Mouse (Mus musculus) bone marrow macrophage, adult 2 months (primary cell): ENCODE data around the gene Rfx5. TPM values are rescaled to one million over a fixed set of nuclear protein-coding genes. Genes with fewer than 3 reads are reported as not detected.

Experiments
- H3K27ac ChIP-seq: 2 replicates; pipeline ENCODE4 v1.5.1; 2012; ENCODE audit warnings: low read depth, low read length; ENCODE audit not compliant: insufficient read depth
- H3K4me1 ChIP-seq: 2 replicates; pipeline ENCODE4 v1.6.1; 2012; ENCODE audit warnings: low read length; ENCODE audit not compliant: control insufficient read depth, insufficient read depth
- H3K4me3 ChIP-seq: 2 replicates; pipeline ENCODE4 v1.5.1; 2012; ENCODE audit warnings: mild to moderate bottlenecking, low read length, moderate library complexity; ENCODE audit not compliant: insufficient read depth
- CTCF ChIP-seq: IDR thresholded peaks from 2 replicates; pipeline ENCODE4 v1.5.1; 2012; ENCODE audit warnings: low read depth, mild to moderate bottlenecking, low read length, moderate library complexity
- POLR2A ChIP-seq: IDR thresholded peaks from 2 replicates; pipeline ENCODE4 v1.6.1; 2012; ENCODE audit warnings: mild to moderate bottlenecking, low read depth, low read length, borderline replicate concordance
- polyA plus RNA-seq: library from polyadenylated mRNA; stranded (reverse); fragments of >200 nt; gene quantifications from 2 replicates; pipeline ENCODE4 v1.2.4, GENCODE M21; 2012; ENCODE audit not compliant: missing spikeins, insufficient read depth, insufficient read length

The Rfx5 gene
- polyA plus RNA-seq, 1 experiment: 18.7 TPM

DNA sequence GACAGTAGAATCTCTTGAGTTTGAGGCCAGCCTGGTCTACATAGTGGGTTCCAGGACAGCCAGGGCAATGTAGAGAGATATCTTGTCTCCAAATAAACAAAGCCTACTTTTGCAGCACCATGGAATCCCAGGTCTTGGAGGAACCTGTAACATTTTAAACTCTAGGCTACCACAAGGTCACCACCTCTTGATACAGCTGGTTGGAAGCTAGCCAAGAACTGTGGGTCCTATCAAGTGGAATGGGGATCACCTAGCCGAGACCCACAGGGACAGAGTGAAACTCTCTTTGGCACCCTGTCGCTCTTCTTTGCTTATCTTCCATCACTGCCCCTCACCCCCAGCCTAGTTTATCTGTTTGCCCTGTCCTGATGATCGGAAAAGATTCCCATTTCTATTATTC, 18.7 kb downstream of the Rfx5 start:
- H3K4me1 ChIP-seq: peaks cover 17% of the 10 kb centered on the region
- no peak overlapping the region for H3K4me3 ChIP-seq
- H3K27ac ChIP-seq: no peak overlapping the region
- TF ChIP-seq POLR2A: no peak
- TF ChIP-seq CTCF: no peak

DNA sequence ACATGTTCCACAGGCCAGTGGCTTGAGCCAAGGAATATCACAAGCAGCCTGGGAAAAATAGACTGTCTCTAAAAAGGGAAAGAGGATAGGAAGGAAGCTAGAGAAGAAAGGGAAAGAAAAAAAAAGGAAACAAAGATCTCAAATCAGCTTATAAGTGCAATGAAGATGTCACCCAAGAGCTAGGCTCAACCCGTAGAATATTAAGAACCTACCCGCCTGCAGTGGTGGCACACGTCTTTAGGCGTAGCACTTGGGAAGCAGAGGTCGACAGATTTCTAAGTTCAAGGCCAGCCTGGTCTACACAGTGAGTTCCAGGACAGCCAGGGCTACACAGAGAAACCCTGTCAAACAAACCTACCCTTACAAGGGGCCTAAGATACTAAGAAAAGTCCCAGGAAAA, 19.7 kb downstream of the Rfx5 start:
- Histone ChIP-seq H3K4me1 (peaks cover 21% of the 10 kb centered on the region), H3K4me3 (no peak overlapping the region), H3K27ac (no peak overlapping the region)
- TF ChIP-seq CTCF (no peak), POLR2A (no peak)

GRCm38 (mm10) chr3:94974026-94974527, 20.2 kb downstream of the Rfx5 start:
- Histone ChIP-seq H3K4me3 (peak overlapping the region; percentile 70), H3K27ac (no peak overlapping the region), H3K4me1 (peaks cover 21% of the 10 kb centered on the region)
- TF ChIP-seq CTCF (no peak), POLR2A (no peak)

GRCm38 (mm10) chr3:94974528-94975422, 20.9 kb downstream of the Rfx5 start, which contains the start of gene Pi4kb:
Gene Pi4kb, plus strand, starts transcription at chr3:94974731.
- Histone ChIP-seq H3K27ac (peak within 1 kb of the TSS; percentile 89), H3K4me3 (peak within 1 kb of the TSS; percentile 90), H3K4me1 (peaks cover 21% of the 10 kb centered on the region)
- TF ChIP-seq POLR2A: no peak
- no peak for TF ChIP-seq CTCF

DNA sequence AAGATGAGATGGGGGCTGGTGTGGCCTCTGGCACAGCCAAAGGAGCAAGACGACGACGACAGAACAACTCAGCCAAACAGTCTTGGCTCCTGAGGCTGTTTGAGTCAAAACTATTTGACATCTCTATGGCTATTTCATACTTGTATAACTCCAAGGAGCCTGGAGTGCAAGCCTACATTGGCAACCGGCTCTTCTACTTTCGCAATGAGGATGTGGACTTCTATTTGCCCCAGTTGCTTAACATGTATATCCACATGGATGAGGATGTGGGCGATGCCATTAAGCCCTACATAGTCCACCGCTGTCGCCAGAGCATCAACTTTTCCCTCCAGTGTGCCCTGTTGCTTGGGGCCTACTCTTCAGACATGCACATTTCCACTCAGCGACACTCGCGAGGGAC, 30.4 kb downstream of the Rfx5 start:
- Histone ChIP-seq H3K4me1 (peaks cover 30% of the 10 kb centered on the region), H3K27ac (no peak overlapping the region), H3K4me3 (no peak overlapping the region)
- no peak for TF ChIP-seq CTCF
- TF ChIP-seq POLR2A: no peak

DNA sequence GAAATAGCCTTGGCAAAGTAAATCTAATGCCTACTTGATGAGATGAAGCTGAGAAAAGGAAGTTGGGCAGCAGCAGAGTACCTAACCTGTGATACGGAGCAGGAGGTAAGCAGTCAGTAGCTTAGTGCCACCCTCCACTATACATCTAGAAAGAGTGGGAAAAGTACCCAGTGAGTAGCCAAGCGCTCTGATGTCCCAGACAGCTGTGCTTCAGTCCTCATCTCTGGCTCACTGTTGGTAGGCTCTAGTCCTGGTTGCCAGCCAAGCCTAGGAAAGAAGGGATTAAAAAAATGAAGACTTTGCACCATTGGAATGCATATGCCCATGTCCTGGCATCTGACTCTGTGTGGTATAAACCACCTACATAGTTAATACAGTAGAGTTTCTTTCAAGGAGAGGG, 31.6 kb downstream of the Rfx5 start:
- no peak overlapping the region for H3K4me3 ChIP-seq
- no peak overlapping the region for H3K27ac ChIP-seq
- H3K4me1 ChIP-seq: peaks cover 32% of the 10 kb centered on the region
- TF ChIP-seq CTCF (no peak), POLR2A (no peak)

- no peak overlapping the region for H3K4me3 ChIP-seq
- H3K4me1 ChIP-seq: peaks cover 36% of the 10 kb centered on the region
- peak overlapping the region; percentile 45 for H3K27ac ChIP-seq
- TF ChIP-seq CTCF (no peak), POLR2A (no peak)
Measured at GRCm38 (mm10) chr3:94987578-94987977, 33.7 kb downstream of the Rfx5 start.

DNA sequence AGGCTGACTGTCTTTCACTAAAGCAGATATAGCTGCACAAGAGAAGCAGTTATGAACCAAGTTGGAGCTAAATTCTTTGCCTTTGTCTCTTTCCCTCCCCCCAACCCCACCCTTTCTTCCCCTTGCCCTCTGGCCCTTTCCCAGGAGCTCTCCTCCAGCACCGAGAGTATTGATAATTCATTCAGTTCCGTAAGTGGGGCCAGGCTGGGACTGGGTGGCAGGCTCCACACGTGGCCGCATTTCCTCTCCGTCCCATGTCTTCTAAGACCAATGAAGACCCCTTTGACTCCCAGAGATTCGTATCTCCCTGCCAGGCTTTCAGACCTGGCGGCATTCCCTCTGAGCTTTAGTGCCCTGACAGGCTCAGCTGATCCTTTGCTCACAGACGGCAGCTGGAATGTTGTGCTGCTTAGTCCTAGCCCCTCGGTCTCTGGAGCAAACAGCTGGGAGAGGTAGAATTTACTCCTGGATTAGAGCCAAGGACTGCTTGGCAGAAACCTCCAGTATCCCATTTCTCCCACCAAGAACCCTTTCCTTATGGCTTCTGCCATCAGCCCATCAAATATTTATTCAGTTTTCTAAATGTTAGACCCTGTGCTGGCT, 35.4 kb downstream of the Rfx5 start:
- no peak for TF ChIP-seq POLR2A
- Histone ChIP-seq H3K27ac (no peak overlapping the region), H3K4me1 (peaks cover 37% of the 10 kb centered on the region), H3K4me3 (no peak overlapping the region)

- H3K4me3 ChIP-seq: no peak overlapping the region
- peaks cover 20% of the 10 kb centered on the region for H3K4me1 ChIP-seq
- TF ChIP-seq CTCF (peak; percentile 33), POLR2A (no peak)
- H3K27ac ChIP-seq: no peak overlapping the region
Measured at GRCm38 (mm10) chr3:94996946-94997345, 43.1 kb downstream of the Rfx5 start.

- 0 out of 2 replicates have a peak overlapping the region, but pooled peaks have one; percentile 4 for H3K27ac ChIP-seq
- no peak for TF ChIP-seq POLR2A
- TF ChIP-seq CTCF: no peak
Measured at GRCm38 (mm10) chr3:95002569-95002968, 48.7 kb downstream of the Rfx5 start.

More at GRCm38 (mm10) chr3:95002569-95002968, 48.7 kb downstream of the Rfx5 start:
- Histone ChIP-seq H3K4me3 (no peak overlapping the region), H3K4me1 (peaks cover 25% of the 10 kb centered on the region)
